Mouse (Mus musculus) hindlimb bud, embryonic 11.5 days (tissue): Measurements from ENCODE around the gene Cdk17.

Experiments used
- DNase-seq: peaks from one replicate; pipeline ENCODE4 v3.0.0-alpha.2; 2012; ENCODE audit warnings: low read depth, low spot score; ENCODE audit errors: extremely low spot score

Cdk17 gene

DNA sequence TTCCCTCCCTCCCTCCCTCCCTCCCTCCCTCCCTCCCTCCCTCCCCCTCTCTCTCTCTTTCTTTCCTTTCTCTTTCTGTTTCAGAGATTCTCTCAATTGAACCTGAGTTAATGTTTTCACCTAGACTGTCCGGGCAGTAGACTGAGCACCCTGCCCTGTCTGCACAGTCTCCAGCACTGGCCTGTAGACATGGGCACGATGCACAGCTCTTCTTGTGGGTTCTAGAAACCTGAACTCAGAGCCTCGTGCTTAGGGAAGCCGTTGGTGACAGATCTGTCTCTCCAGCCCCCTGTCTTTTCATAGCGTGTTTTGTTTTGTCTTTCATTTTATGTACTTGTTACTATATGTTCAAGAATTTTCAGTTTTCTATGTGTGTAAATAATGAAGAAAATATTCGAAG lies 6.6 kb downstream of the Cdk17 start:
- no peak for DNase-seq

DNA sequence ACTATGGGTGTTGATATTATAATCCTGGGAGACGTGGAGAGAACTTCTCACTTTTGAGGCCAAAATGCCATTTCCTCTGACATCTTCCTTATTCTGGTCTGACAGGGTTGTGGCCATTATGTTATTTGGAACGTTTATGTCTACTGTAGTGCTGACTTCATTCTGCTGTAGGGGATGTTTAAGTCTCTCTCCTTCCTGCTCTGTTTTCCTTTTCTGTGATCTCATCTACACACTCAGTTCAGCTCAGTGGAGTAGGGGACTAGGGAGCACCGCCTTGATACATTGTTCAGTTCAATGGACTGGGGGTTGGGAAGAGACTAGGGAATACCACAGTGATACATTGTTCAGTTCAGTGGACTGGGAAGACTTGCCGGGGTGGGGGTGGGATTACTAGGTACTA lies 7.4 kb downstream of the Cdk17 start:
- no peak for DNase-seq

DNA sequence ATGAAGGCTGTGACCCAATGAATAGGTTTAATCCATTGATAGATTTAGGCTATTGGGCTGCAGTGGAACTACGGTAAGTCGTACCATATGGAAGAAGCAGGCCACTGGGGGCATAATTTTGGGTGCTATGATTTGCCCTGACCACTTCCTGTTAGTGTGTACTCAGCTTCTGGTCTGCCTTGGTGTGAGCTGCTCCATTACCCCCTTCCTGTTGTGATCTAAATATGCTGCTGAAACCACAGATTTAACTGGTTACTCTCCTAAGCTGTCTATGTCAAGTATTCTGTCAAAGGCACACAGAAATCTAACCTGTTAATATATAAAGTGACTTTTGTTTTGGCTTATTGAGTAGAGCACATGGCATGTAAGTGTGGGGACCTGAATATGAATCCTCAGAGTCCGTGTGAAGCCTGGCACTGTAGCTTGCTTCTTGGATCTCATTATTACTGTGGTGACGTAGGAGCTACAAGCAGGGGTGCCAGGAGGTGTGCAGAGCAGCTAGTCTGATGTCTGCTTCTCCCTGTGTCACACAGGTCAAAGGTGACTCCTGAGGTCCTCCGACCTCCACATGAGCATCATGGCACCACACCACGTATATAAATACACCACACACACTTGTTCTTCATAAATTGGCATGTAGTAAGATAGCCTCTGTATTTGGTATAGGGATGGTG lies 10.6 kb downstream of the Cdk17 start:
- DNase-seq, result no peak

- DNase-seq, result no peak
Observed at GRCm38 (mm10) chr10:93177471-93177870, 16.8 kb downstream of the Cdk17 start.

DNA sequence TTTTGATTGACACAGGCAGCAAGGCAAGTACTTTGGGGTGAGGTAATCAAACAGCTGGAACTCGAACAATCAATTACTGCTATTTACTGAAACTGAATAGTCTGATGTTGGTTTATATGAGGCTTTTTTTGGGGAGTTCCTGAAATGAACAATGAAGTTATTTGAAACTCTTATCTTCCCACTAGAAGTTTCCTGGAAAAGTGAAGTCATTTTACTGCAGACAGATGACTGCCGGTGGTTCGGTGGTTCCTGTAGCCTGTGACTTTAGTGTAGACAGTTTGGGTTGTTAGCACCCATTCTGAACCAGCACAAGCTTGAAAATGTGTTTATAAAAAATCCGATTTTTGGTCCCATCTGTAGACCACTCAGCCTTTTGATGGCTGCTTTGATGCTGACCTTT lies 17.2 kb downstream of the Cdk17 start:
- DNase-seq, result no peak

DNA sequence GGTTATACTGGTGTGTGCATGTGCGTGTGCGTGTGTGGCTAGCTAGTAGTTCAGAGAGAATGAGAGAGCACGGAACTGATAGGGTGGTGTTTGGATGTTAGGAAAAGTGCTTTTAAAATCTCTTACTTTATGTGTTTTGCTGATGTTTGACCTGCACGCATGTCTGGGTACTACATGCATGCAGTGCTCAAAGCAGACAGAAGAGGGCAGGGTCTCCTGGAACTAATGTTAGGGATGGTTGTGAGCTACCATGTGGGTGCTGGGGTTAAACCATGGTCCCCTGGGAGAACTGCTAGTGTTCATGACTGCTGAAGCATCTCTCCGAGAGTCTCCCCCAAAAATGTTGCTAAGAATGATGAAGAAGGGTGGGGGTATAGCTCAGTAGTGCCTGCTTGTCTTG lies 18.0 kb downstream of the Cdk17 start:
- DNase-seq, result no peak

DNA sequence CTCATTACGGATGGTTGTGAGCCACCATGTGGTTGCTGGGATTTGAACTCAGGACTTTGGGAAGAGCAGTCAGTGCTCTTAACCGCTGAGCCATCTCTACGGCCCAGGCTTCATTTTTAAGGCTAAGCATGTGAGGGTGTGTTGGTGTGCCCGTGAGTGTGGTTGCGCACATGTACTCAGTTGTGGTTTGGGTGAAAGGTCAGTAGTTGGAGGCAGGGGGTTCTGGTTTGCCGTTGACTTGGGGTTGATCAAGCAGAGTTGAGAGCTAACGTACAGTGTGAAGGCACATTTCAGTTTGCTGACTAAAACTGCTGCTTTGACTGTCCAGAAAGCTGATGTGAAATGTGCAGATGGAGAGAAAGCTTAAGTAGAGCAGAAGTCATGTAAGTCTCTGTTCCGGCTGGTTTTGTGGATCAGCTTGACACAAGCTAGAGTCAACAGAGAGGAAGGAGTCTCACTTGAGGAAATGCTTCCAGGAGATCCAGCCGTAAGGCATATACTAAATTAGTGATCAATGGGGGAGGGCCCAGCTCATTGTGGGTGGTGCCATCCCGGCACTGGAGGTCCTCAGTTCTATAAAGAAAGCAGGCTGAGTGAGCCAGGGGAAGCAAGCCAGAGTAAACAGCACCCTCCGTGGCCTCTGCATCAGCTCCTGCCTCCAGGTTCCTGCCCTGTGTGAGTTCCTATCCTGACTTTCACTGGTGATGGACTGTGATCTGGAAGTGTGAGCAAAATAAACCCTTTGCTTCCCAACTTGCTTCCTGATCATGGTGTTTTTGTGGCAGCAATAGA lies 19.2 kb downstream of the Cdk17 start:
- no peak for DNase-seq

- DNase-seq, result no peak
Observed at GRCm38 (mm10) chr10:93184351-93184976, 23.8 kb downstream of the Cdk17 start.

- DNase-seq, result no peak
Observed at GRCm38 (mm10) chr10:93188440-93188999, 27.8 kb downstream of the Cdk17 start.

GRCm38 (mm10) chr10:93190475-93191262 lies 30.0 kb downstream of the Cdk17 start:
- DNase-seq, result no peak

DNA sequence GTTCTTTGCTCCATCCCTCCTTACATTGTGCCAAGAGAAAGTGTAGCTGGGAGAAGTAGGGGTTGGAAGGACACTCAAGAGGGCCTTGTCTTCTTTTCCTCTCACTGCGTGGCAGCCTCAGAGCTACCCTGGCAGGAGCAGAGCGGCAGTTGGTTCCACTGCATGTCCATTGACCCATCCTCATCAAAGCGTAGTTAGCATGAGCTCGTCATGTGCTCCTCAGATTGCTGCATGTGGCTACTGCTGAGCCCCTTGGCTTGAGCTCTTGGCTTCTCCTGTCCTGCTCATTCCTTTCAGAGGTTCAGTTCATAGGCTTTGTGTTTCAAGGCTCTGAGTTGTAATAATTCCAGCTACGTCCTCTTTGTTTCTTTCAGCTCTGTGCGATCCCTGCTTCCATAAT lies 36.4 kb downstream of the Cdk17 start:
- DNase-seq, result no peak

GRCm38 (mm10) chr10:93198958-93199357 lies 38.3 kb downstream of the Cdk17 start:
- no peak for DNase-seq

DNA sequence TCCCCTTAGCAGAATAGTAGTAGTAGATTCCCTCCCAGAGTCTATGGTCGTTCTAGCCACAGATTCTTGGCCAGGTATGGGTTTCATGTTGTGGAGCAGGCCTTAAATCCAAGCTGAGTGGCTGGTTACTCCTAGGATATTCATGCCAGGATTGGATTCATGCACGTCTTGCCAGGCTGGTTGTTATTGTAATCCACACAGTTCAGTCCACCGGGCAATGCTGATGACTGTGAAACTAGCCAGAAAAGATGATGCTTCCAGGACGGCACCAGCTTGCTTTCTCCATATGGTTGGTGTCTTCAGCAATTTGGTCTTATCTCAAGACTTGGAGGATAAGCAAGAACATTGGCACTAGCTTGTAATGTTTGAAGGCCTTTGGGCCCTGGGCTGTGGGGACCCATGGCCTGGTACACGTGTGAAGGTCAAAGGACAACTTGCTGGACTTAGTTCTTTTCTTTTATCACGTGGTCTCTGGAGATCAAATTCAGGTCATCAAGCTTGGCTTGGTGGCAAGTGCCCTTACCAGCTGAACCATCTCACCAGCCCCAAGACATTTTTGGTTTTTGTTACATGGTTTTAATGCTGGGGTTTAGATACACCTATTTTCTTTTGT lies 41.3 kb downstream of the Cdk17 start:
- DNase-seq, result no peak

DNA sequence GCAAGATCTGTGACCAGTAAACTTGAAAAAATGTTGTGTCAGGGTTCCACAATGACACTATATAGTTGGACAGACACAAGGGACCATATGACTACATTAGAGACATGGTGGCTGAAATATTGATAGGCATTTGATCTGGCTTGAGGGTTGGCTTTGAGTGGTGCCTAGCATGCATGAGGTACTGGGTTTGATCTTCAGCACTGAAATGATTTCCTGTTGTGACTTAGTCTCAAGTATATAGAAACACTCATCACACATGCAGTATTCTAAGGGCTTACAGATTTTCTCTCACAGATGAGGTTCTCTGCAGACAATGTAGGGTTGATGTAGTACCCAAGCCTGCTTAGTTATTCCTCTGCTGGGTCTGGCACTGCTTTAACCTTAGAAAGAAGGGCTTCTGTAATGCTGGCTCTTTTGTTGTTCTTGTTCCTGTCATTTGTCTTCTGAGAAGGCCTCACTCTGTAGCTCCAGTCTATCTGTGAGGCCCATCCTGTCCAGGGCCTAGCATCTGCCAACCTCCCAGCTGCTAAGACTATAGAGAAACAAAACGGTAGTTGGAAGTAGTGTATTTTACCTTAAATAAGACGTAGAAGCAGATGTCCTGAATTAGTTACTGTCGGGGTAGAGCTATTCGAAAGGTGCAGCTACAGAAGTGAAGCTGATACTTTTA lies 44.7 kb downstream of the Cdk17 start:
- no peak for DNase-seq

GRCm38 (mm10) chr10:93207176-93207575 lies 46.5 kb downstream of the Cdk17 start:
- no peak for DNase-seq

DNA sequence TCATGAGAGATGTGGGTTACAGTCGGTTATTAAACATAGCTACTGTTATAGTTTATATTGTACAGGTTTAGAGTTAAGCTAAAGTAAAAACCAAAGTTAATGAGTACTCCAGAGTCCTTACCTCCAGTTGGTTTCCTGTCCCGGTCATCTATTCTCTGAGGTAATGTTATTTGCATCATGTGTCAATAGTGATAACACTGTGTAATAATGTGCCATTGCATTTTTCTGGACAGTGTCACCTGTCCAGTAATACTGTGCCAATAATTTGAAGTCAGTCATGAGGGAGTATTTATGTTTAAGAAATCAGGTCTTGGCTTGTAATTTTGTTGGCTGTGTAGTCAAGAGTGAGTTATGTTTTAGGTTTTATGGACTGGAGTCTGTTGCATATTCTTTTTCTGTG lies 52.0 kb downstream of the Cdk17 start:
- DNase-seq, result no peak

DNA sequence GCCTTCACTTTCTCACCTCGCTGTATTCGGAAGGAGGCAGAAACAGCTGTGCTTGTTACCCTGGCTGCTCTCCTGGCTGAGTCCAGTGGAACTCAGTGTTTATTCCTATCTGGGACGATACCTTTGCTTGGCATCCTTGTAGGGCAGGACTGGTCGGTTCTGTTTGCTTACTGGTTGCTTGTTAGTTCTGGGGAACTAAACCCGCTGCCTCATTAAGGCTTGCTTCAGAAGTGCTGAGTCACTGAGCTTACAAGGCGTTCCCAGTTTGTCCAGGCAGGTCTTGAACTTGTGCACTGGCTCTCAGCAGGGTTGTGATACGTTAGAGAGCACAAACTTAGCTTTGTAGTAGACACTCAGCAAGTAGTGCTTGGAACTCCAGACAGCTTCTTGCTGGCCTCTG lies 52.7 kb downstream of the Cdk17 start:
- DNase-seq, result no peak

- DNase-seq, result no peak
Observed at GRCm38 (mm10) chr10:93214251-93214650, 53.6 kb downstream of the Cdk17 start.

GRCm38 (mm10) chr10:93215051-93215763 lies 54.5 kb downstream of the Cdk17 start:
- DNase-seq, result no peak
